Mouse (Mus musculus): ENCODE measurements at regions not wholly inside any gene's neighbourhood (a gene's known extent, or its start where the extent isn't known, plus 50 kb on each side); places are given as distances from the start of the nearest gene placed in this dataset.
"Not testable (repeated sequence)": the region's sequence is repeated elsewhere in the genome, so short reads cannot be mapped to it uniquely, and the experiment has no call there.

- DNase-seq (ENCODE audit: low spot score): no peak
These were observed 53.3 kb downstream of the Kif2b start for GRCm38 (mm10) chr11:91524019-91524418.

- DNase-seq (ENCODE audit: low spot score): no peak
These were observed 98.1 kb downstream of the Kif2b start for GRCm38 (mm10) chr11:91479236-91479635.

- no peak for DNase-seq (ENCODE audit: low spot score)
These were observed 113.6 kb downstream of the Kif2b start for GRCm38 (mm10) chr11:91463578-91464401.

- no peak for DNase-seq (ENCODE audit: low spot score)
These were observed 115.4 kb downstream of the Kif2b start for GRCm38 (mm10) chr11:91461946-91462345.

- DNase-seq (ENCODE audit: low spot score): no peak
These were observed 135.0 kb downstream of the Kif2b start for GRCm38 (mm10) chr11:91442361-91442760.

GRCm38 (mm10) chr11:91432195-91432594, 145.2 kb downstream of the Kif2b start:
- no peak for DNase-seq (ENCODE audit: low spot score)

- no peak for DNase-seq (ENCODE audit: low spot score)
These were observed 150.6 kb downstream of the Kif2b start for GRCm38 (mm10) chr11:91426731-91427130.

GRCm38 (mm10) chr11:91387172-91387571, 190.2 kb downstream of the Kif2b start:
- no peak for DNase-seq (ENCODE audit: low spot score)

- DNase-seq (ENCODE audit: low spot score): no peak
These were observed 220.3 kb downstream of the Kif2b start for GRCm38 (mm10) chr11:91357029-91357428.

GRCm38 (mm10) chr11:91342629-91343028, 234.7 kb downstream of the Kif2b start:
- no peak for DNase-seq (ENCODE audit: low spot score)

GRCm38 (mm10) chr11:91333056-91333455, 244.3 kb downstream of the Kif2b start:
- no peak for DNase-seq (ENCODE audit: low spot score)

GRCm38 (mm10) chr11:91327543-91327942, 249.8 kb downstream of the Kif2b start:
- DNase-seq (ENCODE audit: low spot score): no peak

GRCm38 (mm10) chr11:91310212-91310742, 267.1 kb downstream of the Kif2b start:
- DNase-seq (ENCODE audit: low spot score): no peak

GRCm38 (mm10) chr11:91289194-91290123, 287.9 kb downstream of the Kif2b start:
- DNase-seq (ENCODE audit: low spot score): peak; percentile 6

GRCm38 (mm10) chr11:91286376-91286775, 291.0 kb downstream of the Kif2b start:
- no peak for DNase-seq (ENCODE audit: low spot score)

- DNase-seq (ENCODE audit: low spot score): no peak
These were observed 315.1 kb downstream of the Kif2b start for GRCm38 (mm10) chr11:91262216-91262615.

GRCm38 (mm10) chr11:91242061-91242460, 335.3 kb downstream of the Kif2b start:
- DNase-seq (ENCODE audit: low spot score): not testable (repeated sequence)

GRCm38 (mm10) chr11:91216158-91216557, 361.2 kb downstream of the Kif2b start:
- no peak for DNase-seq (ENCODE audit: low spot score)

- DNase-seq (ENCODE audit: low spot score): no peak
These were observed 364.3 kb downstream of the Kif2b start for GRCm38 (mm10) chr11:91213104-91213503.

GRCm38 (mm10) chr11:91206470-91206869, 370.9 kb downstream of the Kif2b start:
- no peak for DNase-seq (ENCODE audit: low spot score)

GRCm38 (mm10) chr11:91204416-91204815, 372.9 kb downstream of the Kif2b start:
- DNase-seq (ENCODE audit: low spot score): no peak

- DNase-seq (ENCODE audit: low spot score): no peak
These were observed 380.5 kb downstream of the Kif2b start for GRCm38 (mm10) chr11:91196841-91197240.

GRCm38 (mm10) chr11:91196351-91196750, 381.0 kb downstream of the Kif2b start:
- DNase-seq (ENCODE audit: low spot score): no peak

Measured in urinary bladder, postnatal 14 days (tissue).